Mouse (Mus musculus) CD4-positive helper T cell, adult 2 months (primary cell): ENCODE measurements at regions not wholly inside any gene's neighbourhood (a gene's known extent, or its start where the extent isn't known, plus 50 kb on each side); places are given as distances from the start of the nearest gene placed in this dataset.

Source experiments
- DNase-seq: peaks from one replicate; pipeline ENCODE4 v3.0.0-alpha.2; 2012; ENCODE audit warnings: low read depth, missing footprints, low spot score

- DNase-seq: no peak
These were observed 189.8 kb upstream of the Adgrl2 start for GRCm38 (mm10) chr3:149180129-149180528.

GRCm38 (mm10) chr3:149179486-149180116, 189.2 kb upstream of the Adgrl2 start:
- DNase-seq: no peak

DNA sequence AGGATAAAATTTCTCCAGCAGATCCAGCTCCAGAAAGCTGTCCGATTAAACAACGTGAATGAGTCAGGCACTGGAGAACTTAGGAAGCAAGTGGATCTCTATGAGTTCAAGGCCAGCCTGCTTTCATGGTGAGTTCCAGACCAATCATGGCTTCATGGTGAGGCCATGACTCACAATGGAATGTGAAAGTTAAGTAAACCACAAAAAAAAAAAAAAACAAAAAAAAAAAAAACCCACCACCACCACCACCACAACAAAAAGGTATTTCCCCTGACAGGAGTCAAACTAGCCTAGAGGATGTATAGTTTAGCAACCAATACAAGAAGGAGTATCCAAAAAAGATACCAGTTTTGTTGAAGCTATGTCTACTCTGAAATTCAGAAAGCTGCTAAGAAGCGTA, 188.5 kb upstream of the Adgrl2 start:
- DNase-seq: no peak

GRCm38 (mm10) chr3:149174689-149175390, 184.5 kb upstream of the Adgrl2 start:
- no peak for DNase-seq

- no peak for DNase-seq
These were observed 183.2 kb upstream of the Adgrl2 start for GRCm38 (mm10) chr3:149173537-149173936.

- DNase-seq: no peak
These were observed 181.4 kb upstream of the Adgrl2 start for GRCm38 (mm10) chr3:149171766-149172165.

DNA sequence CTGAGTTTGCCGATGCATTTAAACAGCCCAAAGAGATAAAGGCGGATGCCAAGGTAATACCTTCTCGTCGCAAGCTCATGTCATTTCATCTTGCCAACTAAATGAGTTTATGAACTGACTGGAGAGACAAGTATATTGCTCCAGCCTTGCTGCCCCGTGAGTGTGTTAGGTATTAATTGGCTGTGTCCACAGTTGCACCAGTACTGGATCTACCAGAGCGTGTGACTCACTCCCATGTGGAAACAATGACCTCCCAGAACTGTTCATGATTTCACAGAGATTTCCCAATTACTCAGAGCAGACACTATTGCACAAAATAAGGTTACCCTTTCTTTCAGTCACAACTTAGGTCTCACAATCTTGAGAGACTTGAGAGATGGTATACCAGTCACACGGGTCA, 179.8 kb upstream of the Adgrl2 start:
- no peak for DNase-seq

- no peak for DNase-seq
These were observed 179.1 kb upstream of the Adgrl2 start for GRCm38 (mm10) chr3:149169442-149169841.

- no peak for DNase-seq
These were observed 177.6 kb upstream of the Adgrl2 start for GRCm38 (mm10) chr3:149167997-149168396.

- DNase-seq: no peak
These were observed 174.4 kb upstream of the Adgrl2 start for GRCm38 (mm10) chr3:149164804-149165203.

DNA sequence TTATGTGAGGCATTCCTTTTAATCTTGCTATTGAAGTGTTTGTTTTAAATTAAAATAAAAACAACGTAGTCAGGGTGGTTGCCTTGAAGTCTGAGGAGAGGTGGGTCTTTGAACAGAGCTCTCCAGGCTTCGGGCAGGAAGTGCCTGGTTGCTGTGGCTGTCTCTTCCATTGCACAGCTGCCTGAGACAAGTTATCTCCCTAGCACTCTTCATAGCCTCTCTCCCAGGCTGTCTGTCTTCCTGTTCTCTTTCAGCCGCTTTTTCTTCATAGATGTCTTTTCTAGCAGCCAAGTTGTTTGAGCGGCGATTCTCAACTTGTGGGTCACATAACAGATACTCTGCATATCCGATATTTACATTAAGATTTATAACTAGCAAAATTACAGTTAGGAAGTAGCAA, 173.2 kb upstream of the Adgrl2 start:
- no peak for DNase-seq

GRCm38 (mm10) chr3:149160833-149161232, 170.5 kb upstream of the Adgrl2 start:
- DNase-seq: no peak

DNA sequence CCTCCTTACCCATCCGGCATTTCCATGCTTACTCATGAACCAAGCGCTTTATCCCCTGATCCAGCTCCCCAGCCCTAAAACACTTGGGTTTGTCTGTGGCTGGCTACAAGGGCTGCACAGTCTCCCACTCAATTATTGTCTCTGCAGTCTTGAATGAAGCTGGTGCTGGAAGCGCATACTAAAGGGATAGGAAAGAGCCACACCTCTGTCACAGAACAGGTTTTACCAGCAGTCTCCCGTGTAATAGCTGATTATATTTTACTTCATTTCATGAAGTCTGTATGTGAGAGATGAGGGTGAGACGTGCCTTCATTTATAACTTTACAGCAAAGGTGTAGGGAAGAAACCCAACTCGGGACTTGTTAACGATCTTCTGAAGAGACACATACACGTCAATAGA, 167.0 kb upstream of the Adgrl2 start:
- no peak for DNase-seq

- no peak for DNase-seq
These were observed 162.0 kb upstream of the Adgrl2 start for GRCm38 (mm10) chr3:149152312-149152711.

GRCm38 (mm10) chr3:149150796-149151195, 160.4 kb upstream of the Adgrl2 start:
- DNase-seq: no peak

- DNase-seq: no peak
These were observed 158.3 kb upstream of the Adgrl2 start for GRCm38 (mm10) chr3:149148608-149149007.

DNA sequence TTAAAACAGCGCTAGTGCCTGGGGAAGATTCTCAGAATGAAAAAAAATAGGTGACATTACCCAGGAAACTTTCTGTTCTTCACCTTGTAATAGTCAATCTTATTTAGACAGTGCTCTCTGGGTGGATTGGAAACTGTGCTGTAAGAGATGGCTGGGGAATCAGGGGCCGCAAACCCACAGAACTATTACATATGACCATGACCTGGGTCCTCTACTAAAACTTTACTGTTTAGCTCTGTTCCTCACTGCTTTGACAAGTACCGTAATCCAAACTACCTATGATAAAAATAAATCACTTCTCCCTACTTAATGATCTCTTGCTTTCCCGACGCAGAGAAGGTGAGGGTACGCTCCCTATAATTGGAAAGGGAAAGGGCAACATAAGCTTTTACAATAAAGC, 157.6 kb upstream of the Adgrl2 start:
- no peak for DNase-seq

GRCm38 (mm10) chr3:149146673-149147072, 156.3 kb upstream of the Adgrl2 start:
- DNase-seq: no peak

GRCm38 (mm10) chr3:149140461-149140860, 150.1 kb upstream of the Adgrl2 start:
- no peak for DNase-seq

GRCm38 (mm10) chr3:149134028-149134938, 143.9 kb upstream of the Adgrl2 start:
- no peak for DNase-seq

DNA sequence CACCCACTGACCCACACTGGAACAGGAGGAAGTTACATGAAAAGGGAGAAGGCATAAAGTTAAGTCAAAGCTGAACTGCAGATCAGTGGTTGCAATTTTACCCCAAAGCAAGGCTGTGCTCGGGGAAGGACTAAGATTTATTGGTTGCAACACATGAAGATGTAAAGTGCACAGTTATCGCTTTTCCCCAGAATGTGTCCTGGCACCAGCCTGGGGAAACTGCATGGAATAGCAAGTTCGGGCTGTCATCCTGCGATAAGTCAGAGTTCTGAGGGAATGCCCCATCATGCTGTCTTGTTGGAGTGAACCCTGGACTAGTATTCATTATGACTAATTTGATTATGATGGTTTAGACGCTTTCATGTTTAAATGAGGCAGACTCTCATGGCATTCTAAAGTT, 128.5 kb upstream of the Adgrl2 start:
- DNase-seq: no peak

- no peak for DNase-seq
These were observed 127.3 kb upstream of the Adgrl2 start for GRCm38 (mm10) chr3:149117684-149118056.
